Mouse (Mus musculus): ENCODE results near the gene Casc1.

- no peak for TF ChIP-seq CTCF (IDR thresholded peaks at IDR 0.05; ENCODE audit: low read depth, low read length)
- TF ChIP-seq POLR2A (IDR thresholded peaks at IDR 0.05; ENCODE audit: borderline replicate concordance, low read depth, low read length): no peak
Measured at GRCm38 (mm10) chr6:145182044-145182443, 28.8 kb downstream of the Casc1 start.
